Mouse (Mus musculus) liver, adult 2 months (tissue): Measurements from ENCODE around the gene Muc3. TPM values are rescaled to one million over a fixed set of nuclear protein-coding genes. Genes with fewer than 3 reads are reported as not detected.

ENCODE experiments used
- DNase-seq: peaks from one replicate; pipeline ENCODE4 v3.0.0-alpha.2; 2011; ENCODE audit warnings: low read depth, low spot score; ENCODE audit errors: extremely low read depth
- H3K27ac ChIP-seq: fragments of 200-500 bp; replicated peaks from 2 replicates; pipeline ENCODE4 v1.5.1; 2012; ENCODE audit warnings: low read depth, mild to moderate bottlenecking, control low read depth, inconsistent platforms, low read length; ENCODE audit not compliant: insufficient read depth
- H3K27me3 ChIP-seq: fragments of 200-500 bp; 2 replicates; pipeline ENCODE4 v1.6.1; 2012; ENCODE audit warnings: mild to moderate bottlenecking, moderate library complexity, low read length, inconsistent platforms; ENCODE audit not compliant: control insufficient read depth, insufficient read depth
- H3K36me3 ChIP-seq: fragments of 200-500 bp; 2 replicates; pipeline ENCODE4 v1.6.1; 2012; ENCODE audit warnings: low read length, inconsistent platforms; ENCODE audit not compliant: control insufficient read depth, insufficient read depth
- H3K4me1 ChIP-seq: fragments of 200-500 bp; 2 replicates; pipeline ENCODE4 v1.6.1; 2011; ENCODE audit warnings: low read length; ENCODE audit not compliant: control insufficient read depth, insufficient read depth
- H3K4me3 ChIP-seq: fragments of 200-500 bp; 2 replicates; pipeline ENCODE4 v1.5.1; 2011; ENCODE audit warnings: low read depth, mild to moderate bottlenecking, control low read depth, low read length, moderate library complexity; ENCODE audit not compliant: insufficient read depth
- H3K79me2 ChIP-seq: fragments of 200-500 bp; 2 replicates; pipeline ENCODE4 v1.6.1; 2012; ENCODE audit warnings: inconsistent platforms, mild to moderate bottlenecking, low read length, moderate library complexity; ENCODE audit not compliant: control insufficient read depth, insufficient read depth
- H3K9ac ChIP-seq: fragments of 200-500 bp; 2 replicates; pipeline ENCODE4 v1.6.1; 2012; ENCODE audit warnings: low read depth, mild to moderate bottlenecking, control low read depth, inconsistent platforms, low read length
- CTCF ChIP-seq: fragments of 200-500 bp; IDR thresholded peaks from 2 replicates; pipeline ENCODE4 v1.5.1; 2011; ENCODE audit warnings: low read depth, low read length, control low read depth
- POLR2A ChIP-seq: fragments of 200-500 bp; IDR thresholded peaks from 2 replicates; pipeline ENCODE4 v1.6.1; 2011; ENCODE audit warnings: low read length, control low read depth; ENCODE audit not compliant: insufficient read depth; ENCODE audit errors: extremely low read depth
- WGBS: fragments of 180-500 bp; shearing (Covaris S2); methylation state at CpG from one replicate; pipeline ENCODE4 v1.1.7; 2018; 5-methylcytosine and 5-hydroxymethylcytosine counted together
- polyA plus RNA-seq: library from polyadenylated mRNA; depleted of rRNA; stranded (reverse); fragments of >200 nt; gene quantifications from 2 replicates; pipeline ENCODE4 v1.2.3, GENCODE M21; 2012
- total RNA-seq: library from RNA; depleted of rRNA; stranded (reverse); fragments of >200 nt; gene quantifications from 2 replicates; pipeline ENCODE4 v1.2.3, GENCODE M21; 2014

Muc3 gene
- total and polyA plus RNA-seq, 2 experiments, result 0.28 to 0.37 TPM

DNA sequence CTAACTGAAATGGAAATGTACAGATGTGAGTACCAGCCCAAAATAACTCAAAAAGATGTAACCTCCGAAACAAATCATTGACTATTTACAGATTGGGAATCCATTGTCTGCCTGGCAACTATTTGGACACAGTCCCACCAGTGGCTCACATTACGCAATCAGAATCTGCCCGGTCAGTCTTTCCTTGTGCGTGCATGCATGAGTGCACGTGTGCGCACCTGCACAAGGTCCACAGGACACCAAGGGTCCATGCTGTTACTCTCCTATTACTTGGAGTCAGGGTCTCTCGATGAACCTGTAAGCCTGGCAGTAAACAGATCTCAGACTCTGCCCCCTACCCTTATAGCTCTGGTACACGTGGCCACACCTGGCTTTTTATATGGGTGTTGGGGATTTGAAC, 41.5 kb downstream of the Muc3 start:
- WGBS, result 31% methylated on average over 8 of the region's 8 CpGs
- Histone ChIP-seq H3K9ac (no peak overlapping the region), H3K4me3 (no peak overlapping the region), H3K4me1 (peaks cover 5% of the 10 kb centered on the region), H3K27ac (no peak overlapping the region), H3K36me3 (no peaks in the 10 kb centered on the region), H3K79me2 (no peaks in the 10 kb centered on the region), H3K27me3 (no peaks in the 10 kb centered on the region)
- TF ChIP-seq POLR2A (no peak), CTCF (no peak)
- DNase-seq, result peak; percentile 81

DNA sequence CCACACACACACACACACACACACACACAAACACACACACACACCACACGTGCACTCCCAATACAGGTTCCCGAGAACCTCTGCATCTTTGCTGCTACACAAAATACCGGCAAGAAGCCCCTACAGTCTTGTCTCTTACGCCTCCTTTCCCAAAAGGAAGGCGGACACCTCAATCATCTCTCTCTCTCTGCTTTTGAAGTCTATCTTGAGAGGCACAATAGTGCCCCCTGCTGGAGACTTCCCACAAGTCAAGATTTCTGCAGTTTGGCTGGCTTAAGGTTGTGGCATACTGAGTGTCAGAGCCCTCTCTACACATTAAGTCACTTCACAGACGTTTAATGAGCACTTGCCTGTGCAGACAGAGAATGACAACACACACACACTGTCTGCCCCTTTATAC, 42.1 kb downstream of the Muc3 start:
- Histone ChIP-seq H3K27me3 (no peaks in the 10 kb centered on the region), H3K79me2 (no peaks in the 10 kb centered on the region), H3K4me1 (peaks cover 5% of the 10 kb centered on the region), H3K9ac (no peak overlapping the region), H3K36me3 (no peaks in the 10 kb centered on the region), H3K4me3 (no peak overlapping the region), H3K27ac (no peak overlapping the region)
- TF ChIP-seq CTCF (peak; percentile 41; the same call in 1 of the 2 replicates), POLR2A (no peak)
- WGBS, result 9% methylated on average over 6 of the region's 6 CpGs
- DNase-seq, result peak; percentile 72

DNA sequence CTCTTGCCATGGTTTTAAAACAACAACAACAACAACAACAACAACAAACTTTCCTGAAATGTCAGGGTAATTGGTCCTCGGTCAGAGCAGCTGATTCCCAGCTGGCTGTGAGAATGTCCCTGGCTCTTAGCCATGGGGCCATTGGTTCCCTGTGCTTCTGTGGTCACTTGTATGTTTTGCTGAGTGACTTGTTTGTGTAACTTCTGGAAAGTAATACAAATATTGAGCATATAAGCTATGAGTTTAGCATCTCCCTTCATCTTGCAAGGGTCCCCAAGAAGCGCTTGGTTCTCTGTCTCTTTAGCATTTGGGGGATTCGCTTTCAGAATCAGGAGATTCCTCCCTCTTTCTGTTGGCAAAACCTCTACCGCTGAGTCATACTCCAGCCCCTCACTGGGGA, 42.7 kb downstream of the Muc3 start:
- DNase-seq, result peak; percentile 24
- no peak overlapping the region for H3K9ac ChIP-seq
- 67% methylated on average over 4 of the region's 4 CpGs for WGBS
- no peak for TF ChIP-seq CTCF
- TF ChIP-seq POLR2A, result no peak
- no peaks in the 10 kb centered on the region for H3K36me3 ChIP-seq
- H3K4me1 ChIP-seq, result peaks cover 5% of the 10 kb centered on the region
- H3K4me3 ChIP-seq, result no peak overlapping the region
- no peak overlapping the region for H3K27ac ChIP-seq
- no peaks in the 10 kb centered on the region for H3K79me2 ChIP-seq
- H3K27me3 ChIP-seq, result no peaks in the 10 kb centered on the region

- TF ChIP-seq CTCF (peak; percentile 22; the same call in 1 of the 2 replicates), POLR2A (no peak)
- H3K4me1 ChIP-seq, result peaks cover 5% of the 10 kb centered on the region
- no peaks in the 10 kb centered on the region for H3K36me3 ChIP-seq
- WGBS, result 91% methylated on average over 2 of the region's 2 CpGs
- no peak overlapping the region for H3K4me3 ChIP-seq
- no peak overlapping the region for H3K9ac ChIP-seq
- H3K27ac ChIP-seq, result no peak overlapping the region
- no peaks in the 10 kb centered on the region for H3K79me2 ChIP-seq
- DNase-seq, result no peak
- H3K27me3 ChIP-seq, result no peaks in the 10 kb centered on the region
Measured at GRCm38 (mm10) chr5:137103969-137104368, 45.2 kb downstream of the Muc3 start.

DNA sequence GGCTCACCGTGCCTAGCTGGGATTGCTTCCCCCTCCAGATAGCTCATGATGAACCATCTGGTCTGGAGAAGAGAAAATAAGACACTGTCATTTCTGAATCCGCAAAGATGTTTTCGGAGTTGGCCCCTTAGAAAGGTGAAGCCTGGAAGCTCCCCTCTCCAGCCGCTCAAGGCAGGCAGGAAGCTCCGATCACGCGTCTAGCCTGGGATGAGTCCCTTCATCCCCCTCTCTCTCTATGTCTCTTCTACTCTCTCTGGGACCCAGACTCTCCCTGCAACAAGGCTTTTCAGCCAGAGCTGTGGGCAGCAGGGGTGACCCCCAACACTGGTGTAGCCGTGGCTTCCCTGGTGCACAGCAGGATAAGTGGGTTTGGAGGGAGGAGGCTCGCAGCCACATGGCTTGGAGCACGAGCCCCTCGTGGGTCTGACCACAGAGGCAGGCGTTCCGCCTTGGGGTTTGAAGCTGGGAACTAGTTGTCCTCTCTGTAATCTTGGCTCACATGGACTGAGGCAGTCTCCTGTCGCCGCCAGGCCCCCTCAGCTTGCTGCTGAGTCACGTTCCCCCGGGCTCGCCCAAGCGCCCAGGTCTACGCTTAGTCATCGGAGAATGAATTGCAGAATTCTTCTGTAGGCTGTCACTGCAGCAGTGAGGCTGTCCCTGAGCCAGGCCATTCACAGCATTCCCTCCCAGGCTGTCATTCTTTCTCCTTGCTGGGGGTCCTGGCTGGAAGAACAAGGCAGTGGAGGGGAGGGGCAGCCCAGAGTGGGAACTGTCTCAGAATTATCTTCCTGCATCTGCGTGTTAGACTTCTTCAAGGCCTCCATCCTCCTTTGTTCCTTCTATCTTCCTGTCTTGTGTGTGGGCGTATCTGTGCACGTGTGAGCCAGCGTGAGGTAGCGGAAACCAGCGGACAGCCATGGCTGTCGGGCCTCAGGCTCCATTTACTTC, 46.3 kb downstream of the Muc3 start:
- Histone ChIP-seq H3K79me2 (no peaks in the 10 kb centered on the region), H3K9ac (no peak overlapping the region), H3K36me3 (no peaks in the 10 kb centered on the region), H3K4me1 (peaks cover 5% of the 10 kb centered on the region), H3K27ac (no peak overlapping the region), H3K4me3 (no peak overlapping the region), H3K27me3 (no peaks in the 10 kb centered on the region)
- DNase-seq, result no peak
- TF ChIP-seq CTCF, result no peak
- no peak for TF ChIP-seq POLR2A
- 82% methylated on average over 28 of the region's 28 CpGs for WGBS

GRCm38 (mm10) chr5:137102078-137102477, 47.0 kb downstream of the Muc3 start:
- Histone ChIP-seq H3K36me3 (no peaks in the 10 kb centered on the region), H3K9ac (no peak overlapping the region), H3K4me3 (no peak overlapping the region), H3K27me3 (no peaks in the 10 kb centered on the region), H3K27ac (no peak overlapping the region), H3K79me2 (no peaks in the 10 kb centered on the region), H3K4me1 (no peaks in the 10 kb centered on the region; the same call in 1 of the 2 replicates)
- no peak for TF ChIP-seq CTCF
- no peak for TF ChIP-seq POLR2A
- no peak for DNase-seq
- 79% methylated on average over 10 of the region's 10 CpGs for WGBS
